Mouse (Mus musculus) C2C12 (cell line): Measurements from ENCODE around the gene Rhoa. TPM values are rescaled to one million over a fixed set of nuclear protein-coding genes. Genes with fewer than 3 reads are reported as not detected.

Source experiments
- H3K27me3 ChIP-seq: one replicate; pipeline ENCODE4 v1.6.1; 2011; ENCODE audit not compliant: control insufficient read depth, insufficient read depth, insufficient read length
- H3K36me3 ChIP-seq: one replicate; pipeline ENCODE4 v1.6.1; 2011; ENCODE audit not compliant: control insufficient read depth, insufficient read depth
- H3K4me3 ChIP-seq: one replicate; pipeline ENCODE4 v1.5.1; 2011; ENCODE audit warnings: mild to moderate bottlenecking, control low read depth; ENCODE audit not compliant: poor library complexity, insufficient read depth, severe bottlenecking
- H3K79me2 ChIP-seq: one replicate; pipeline ENCODE4 v1.6.1; 2011; ENCODE audit not compliant: control insufficient read depth, insufficient read depth
- H3K79me3 ChIP-seq: one replicate; pipeline ENCODE4 v1.6.1; 2011; ENCODE audit warnings: low read depth, control low read depth
- H3ac ChIP-seq: one replicate; pipeline ENCODE3; 2011; ENCODE audit warnings: low read depth; ENCODE audit not compliant: control insufficient read depth, insufficient read length
- CEBPB ChIP-seq: IDR thresholded peaks from one replicate; pipeline ENCODE4 v1.6.1; 2011; ENCODE audit warnings: low read depth, mild to moderate bottlenecking, control low read depth, moderate library complexity
- CTCF ChIP-seq: IDR thresholded peaks from one replicate; pipeline ENCODE4 v1.5.1; 2011; ENCODE audit not compliant: control insufficient read depth, insufficient read depth, insufficient read length
- FOSL1 ChIP-seq: IDR thresholded peaks from one replicate; pipeline ENCODE4 v1.8.0; 2011; ENCODE audit warnings: mild to moderate bottlenecking, low read length; ENCODE audit not compliant: poor library complexity, insufficient read depth, severe bottlenecking
- MAX ChIP-seq: IDR thresholded peaks from one replicate; pipeline ENCODE4 v1.6.1; 2011; ENCODE audit warnings: mild to moderate bottlenecking, control low read depth
- MYOD1 ChIP-seq: IDR thresholded peaks from one replicate; pipeline ENCODE4 v1.6.1; 2011; ENCODE audit warnings: low read depth; ENCODE audit not compliant: control insufficient read depth, insufficient read length
- MYOG ChIP-seq: IDR thresholded peaks from one replicate; pipeline ENCODE4 v1.6.1; 2011; ENCODE audit not compliant: control insufficient read depth, insufficient read length; ENCODE audit errors: extremely low read depth
- USF1 ChIP-seq: IDR thresholded peaks from one replicate; pipeline ENCODE4 v1.6.1; 2011; ENCODE audit warnings: low read depth, mild to moderate bottlenecking, control low read depth, moderate library complexity
- polyA plus RNA-seq: library from polyadenylated mRNA; unstranded; fragments of >200 nt; fragmentation: generic; extraction: Trizol; gene quantifications from one replicate; pipeline ENCODE4 v1.2.1, GENCODE M21; 2012; ENCODE audit warnings: missing spikeins

The Rhoa gene
- polyA plus RNA-seq, 1 experiment = 300 TPM

DNA sequence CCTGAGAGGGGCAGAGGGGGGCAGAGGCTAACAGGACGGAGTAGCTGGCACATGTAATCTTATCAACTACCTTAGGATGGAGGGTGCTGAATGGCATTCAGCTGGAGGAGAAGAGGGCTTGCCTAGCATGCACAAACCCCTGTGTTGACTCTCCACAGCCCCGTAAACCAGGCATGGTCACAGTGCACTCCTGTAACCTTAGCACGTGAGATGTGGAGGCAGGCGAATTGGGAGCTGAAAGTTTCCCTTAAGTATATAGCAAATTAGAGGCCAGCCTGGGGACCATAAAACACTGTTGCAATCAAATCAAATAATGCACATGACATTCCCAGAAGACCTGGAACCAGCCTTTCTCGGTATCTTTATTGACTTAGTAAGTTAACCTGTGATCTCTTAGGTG lies 72.8 kb downstream of the Rhoa start:
- Histone ChIP-seq H3K27me3 (no peaks in the 10 kb centered on the region), H3ac (no peak overlapping the region), H3K79me3 (no peaks in the 10 kb centered on the region), H3K79me2 (no peaks in the 10 kb centered on the region), H3K4me3 (no peak overlapping the region), H3K36me3 (peaks cover 65% of the 10 kb centered on the region)
- TF ChIP-seq MYOD1 = no peak
- no peak for TF ChIP-seq MAX
- no peak for TF ChIP-seq CTCF
- no peak for TF ChIP-seq FOSL1
- TF ChIP-seq MYOG = no peak
- TF ChIP-seq USF1 = no peak
- no peak for TF ChIP-seq CEBPB

DNA sequence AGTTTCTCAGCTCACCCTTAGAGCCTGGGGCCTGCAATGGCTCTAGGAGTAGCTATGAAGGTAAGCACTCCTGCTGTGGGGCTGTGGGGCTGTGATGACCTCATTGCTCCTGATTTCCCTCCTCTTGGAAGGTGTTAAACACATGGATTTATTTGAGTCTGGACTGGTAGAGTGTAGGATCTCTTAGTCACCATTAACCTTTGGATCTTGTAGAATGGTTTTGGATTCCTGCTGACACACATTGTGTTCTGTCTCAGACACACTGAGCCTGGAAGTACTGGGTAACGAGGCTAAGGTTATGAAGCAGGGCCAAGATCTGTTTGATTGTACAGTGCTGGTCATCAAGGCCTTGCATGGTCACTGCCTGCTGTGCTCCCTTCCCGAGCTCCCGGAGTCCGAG lies 73.4 kb downstream of the Rhoa start:
- Histone ChIP-seq H3K79me3 (no peaks in the 10 kb centered on the region), H3K36me3 (peaks cover 66% of the 10 kb centered on the region)
- TF ChIP-seq MYOG = no peak
- TF ChIP-seq MYOD1 = no peak
- no peak for TF ChIP-seq MAX
- TF ChIP-seq CTCF = no peak
- TF ChIP-seq CEBPB = no peak
- no peak for TF ChIP-seq USF1
- no peak for TF ChIP-seq FOSL1

DNA sequence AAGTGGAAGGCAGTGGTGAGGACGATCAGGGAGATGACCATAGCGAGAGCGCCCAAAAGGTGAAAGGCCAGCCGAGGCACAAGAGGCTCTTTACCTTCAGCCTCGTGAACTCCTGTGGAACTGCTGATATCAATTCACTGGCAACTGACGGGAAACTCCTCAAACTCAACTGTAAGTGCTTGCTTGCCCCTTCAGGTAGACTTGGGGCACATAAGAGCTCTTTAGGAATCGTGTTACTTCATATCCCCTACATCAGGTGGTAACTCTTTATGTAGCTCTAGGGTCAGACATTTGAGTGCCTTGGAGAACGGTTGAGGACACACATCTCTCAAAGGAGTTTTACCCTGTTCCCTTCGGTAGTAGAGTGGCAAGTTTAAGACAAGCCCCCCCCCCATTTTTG lies 75.5 kb downstream of the Rhoa start:
- Histone ChIP-seq H3ac (no peak overlapping the region), H3K79me3 (no peaks in the 10 kb centered on the region), H3K36me3 (peaks cover 68% of the 10 kb centered on the region), H3K27me3 (no peaks in the 10 kb centered on the region), H3K79me2 (no peaks in the 10 kb centered on the region), H3K4me3 (no peak overlapping the region)
- TF ChIP-seq USF1 (no peak), CEBPB (no peak), MYOG (no peak), CTCF (no peak), FOSL1 (no peak), MAX (no peak), MYOD1 (no peak)

More for the DNA sequence above, 73.4 kb downstream of the Rhoa start:
- Histone ChIP-seq H3K79me2 (no peaks in the 10 kb centered on the region), H3K4me3 (no peak overlapping the region), H3K27me3 (no peaks in the 10 kb centered on the region), H3ac (no peak overlapping the region)

DNA sequence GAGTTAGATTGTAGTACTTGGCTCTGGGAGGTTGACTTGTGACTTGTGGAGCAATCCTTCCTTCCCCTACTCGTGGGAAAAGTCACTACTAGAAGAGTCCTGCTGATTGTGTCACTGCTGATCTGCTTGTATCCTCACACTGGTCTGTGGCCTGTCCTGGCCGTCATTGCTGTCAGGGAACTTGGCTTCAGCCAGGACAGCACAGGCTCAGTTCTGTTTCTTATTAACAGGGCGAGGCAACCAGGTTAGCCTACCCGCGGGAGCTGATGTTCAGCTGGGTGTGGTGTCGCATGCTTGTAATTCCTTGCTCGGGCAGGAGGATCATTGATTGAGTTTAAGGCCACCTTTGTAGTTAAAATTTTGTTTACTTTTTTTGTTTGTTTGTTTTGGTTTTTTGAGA lies 79.1 kb downstream of the Rhoa start:
- no peak overlapping the region for H3ac ChIP-seq
- no peak overlapping the region for H3K4me3 ChIP-seq
- no peaks in the 10 kb centered on the region for H3K79me2 ChIP-seq
- H3K36me3 ChIP-seq = peaks cover 78% of the 10 kb centered on the region
- H3K27me3 ChIP-seq = no peaks in the 10 kb centered on the region
- no peaks in the 10 kb centered on the region for H3K79me3 ChIP-seq
- no peak for TF ChIP-seq USF1
- TF ChIP-seq FOSL1 = no peak
- TF ChIP-seq CTCF = no peak
- TF ChIP-seq MAX = no peak
- TF ChIP-seq MYOG = no peak
- no peak for TF ChIP-seq CEBPB

DNA sequence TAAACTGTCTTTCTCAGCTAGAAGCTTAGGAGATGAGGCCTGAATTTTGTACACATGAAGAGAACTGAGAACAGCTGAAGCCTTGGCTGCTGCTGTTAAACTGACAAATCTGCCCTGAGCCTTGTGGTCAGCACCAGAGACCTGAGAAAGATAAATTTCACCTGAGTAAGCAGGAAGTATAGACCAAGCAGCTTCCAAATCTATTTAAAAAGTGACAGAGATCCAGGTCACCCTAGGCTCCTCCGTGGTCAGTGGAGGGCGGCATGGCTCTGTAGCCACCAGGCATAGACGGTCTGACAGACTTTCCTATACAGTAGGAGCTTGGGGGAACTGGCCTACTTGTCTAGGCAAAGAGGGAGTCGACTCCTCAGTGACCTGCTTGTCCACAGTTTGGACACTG lies 80.9 kb downstream of the Rhoa start:
- TF ChIP-seq CEBPB (no peak), CTCF (no peak), FOSL1 (no peak), USF1 (no peak), MAX (no peak), MYOD1 (no peak), MYOG (no peak)
- H3ac ChIP-seq = no peak overlapping the region
- no peaks in the 10 kb centered on the region for H3K27me3 ChIP-seq
- H3K79me3 ChIP-seq = no peaks in the 10 kb centered on the region
- H3K36me3 ChIP-seq = peaks cover 67% of the 10 kb centered on the region
- no peak overlapping the region for H3K4me3 ChIP-seq
- H3K79me2 ChIP-seq = no peaks in the 10 kb centered on the region

Other genes starting within 250 kb of the Rhoa start
- gene Mst1, start 225.7 kb upstream of the Rhoa start, polyA plus RNA-seq = 0.09 TPM
- gene Rnf123, start 222.8 kb upstream of the Rhoa start, polyA plus RNA-seq = 15.4 TPM
- gene Apeh, start 211.5 kb upstream of the Rhoa start, polyA plus RNA-seq = 49.1 TPM
- gene Bsn, start 115.7 kb upstream of the Rhoa start, polyA plus RNA-seq = 0.85 TPM
- 42.3 TPM for gene Dag1, start 42.2 kb upstream of the Rhoa start, polyA plus RNA-seq
- 24.6 TPM for gene Nicn1, start 15.7 kb upstream of the Rhoa start, polyA plus RNA-seq
- gene Amt, start 9.3 kb upstream of the Rhoa start, polyA plus RNA-seq = 0.71 TPM
- 13.7 TPM for gene Tcta, start within 50 bp of the Rhoa start, polyA plus RNA-seq
- gene Gpx1, start 32.8 kb downstream of the Rhoa start, polyA plus RNA-seq = 667 TPM
- 82.3 TPM for gene Usp4, start 41.7 kb downstream of the Rhoa start, polyA plus RNA-seq
- gene 1700102P08Rik, start 86.7 kb downstream of the Rhoa start, polyA plus RNA-seq = 0.16 TPM
- not detected for gene Ccdc36, start 122.4 kb downstream of the Rhoa start, polyA plus RNA-seq
- not detected for gene BC048562, start 130.4 kb downstream of the Rhoa start, polyA plus RNA-seq
- gene Ccdc71, start 154.4 kb downstream of the Rhoa start, polyA plus RNA-seq = 35.2 TPM
- gene Klhdc8b, start 155.5 kb downstream of the Rhoa start, polyA plus RNA-seq = 1.4 TPM
- 36.3 TPM for gene Lamb2, start 173.6 kb downstream of the Rhoa start, polyA plus RNA-seq
- 70.8 TPM for gene Usp19, start 184.5 kb downstream of the Rhoa start, polyA plus RNA-seq
- gene Qars, start 201.6 kb downstream of the Rhoa start, polyA plus RNA-seq = 203 TPM
- gene Qrich1, start 210.7 kb downstream of the Rhoa start, polyA plus RNA-seq = 58.2 TPM